Mouse (Mus musculus): ENCODE measurements at regions not wholly inside any gene's neighbourhood (a gene's known extent, or its start where the extent isn't known, plus 50 kb on each side); places are given as distances from the start of the nearest gene placed in this dataset.

DNA sequence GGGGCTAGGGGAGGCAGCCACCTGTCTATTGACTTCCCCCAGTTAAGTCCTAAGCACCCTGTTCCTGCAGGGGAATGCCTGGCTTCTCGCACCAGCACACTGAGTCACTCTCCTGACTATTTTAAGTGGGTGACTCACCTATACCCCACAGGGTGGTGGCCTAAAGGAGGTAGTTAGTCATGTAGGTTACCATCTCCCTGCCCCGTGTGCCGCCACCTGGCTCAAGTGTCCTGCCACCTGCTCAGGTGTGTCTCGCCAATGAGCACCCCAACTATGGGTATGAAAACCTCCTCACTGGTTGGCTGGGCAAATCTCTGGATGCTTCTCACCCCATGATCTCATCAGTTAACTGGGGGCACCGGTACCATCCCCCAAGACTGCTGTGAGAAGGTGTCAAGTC is 157.8 kb downstream of the Suds3 start:
- no peak for TF ChIP-seq MYOG (IDR thresholded peaks at IDR 0.05; ENCODE audit: control insufficient read depth in 1 of 3, insufficient read depth in 1 of 3, insufficient read length in 2 of 3, low read depth in 2 of 3)
- no peak for TF ChIP-seq E2F4 (IDR thresholded peaks at IDR 0.05; ENCODE audit: insufficient read depth)
- TF ChIP-seq POLR2AphosphoS2 (IDR thresholded peaks at IDR 0.05; ENCODE audit: insufficient read length, low read depth), result no peak
- TF ChIP-seq POLR2A (IDR thresholded peaks at IDR 0.05; ENCODE audit: insufficient read length, low read depth), result no peak

Data from myocyte (in vitro differentiated cells).